Mouse (Mus musculus) gonadal fat pad, adult 2 months (tissue): ENCODE measurements around the gene Stmn1. TPM values are rescaled to one million over a fixed set of nuclear protein-coding genes. Genes with fewer than 3 reads are reported as not detected.
"Not testable (repeated sequence)": the region's sequence is repeated elsewhere in the genome, so short reads cannot be mapped to it uniquely, and the experiment has no call there.

Experiments used
- DNase-seq: peaks from one replicate; pipeline ENCODE4 v3.0.0-alpha.2; 2012; ENCODE audit warnings: low read depth
- polyA plus RNA-seq: library from polyadenylated mRNA; depleted of rRNA; stranded (reverse); fragments of >200 nt; gene quantifications from 2 replicates; pipeline ENCODE4 v1.2.3, GENCODE M21; 2012

Stmn1 gene
- polyA plus RNA-seq, 1 experiment: 3.5 TPM

- no peak for DNase-seq
Observed at GRCm38 (mm10) chr4:134485151-134485900, 17.2 kb downstream of the Stmn1 start.

DNA sequence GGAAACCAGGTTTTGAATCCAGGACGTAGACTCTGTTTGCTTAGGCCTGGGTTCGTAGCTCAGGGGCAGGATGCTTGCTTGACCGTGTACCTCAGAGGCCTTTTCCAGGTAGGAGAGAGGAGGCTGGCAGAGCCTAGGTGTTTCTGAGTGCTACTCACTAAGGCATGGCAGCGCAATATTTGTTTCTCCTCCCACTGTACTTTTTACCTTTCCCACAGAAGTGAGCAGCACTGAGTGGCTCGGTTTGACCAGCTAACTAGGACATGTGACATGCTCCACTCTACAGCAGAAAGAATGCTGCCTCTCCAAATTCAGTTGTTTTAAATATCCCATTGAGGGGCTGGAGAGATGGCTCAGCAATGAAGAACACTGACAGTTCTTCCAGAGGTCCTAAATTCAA is 20.1 kb downstream of the Stmn1 start:
- no peak for DNase-seq

- no peak for DNase-seq
Observed at GRCm38 (mm10) chr4:134489986-134490665, 22.0 kb downstream of the Stmn1 start.

DNA sequence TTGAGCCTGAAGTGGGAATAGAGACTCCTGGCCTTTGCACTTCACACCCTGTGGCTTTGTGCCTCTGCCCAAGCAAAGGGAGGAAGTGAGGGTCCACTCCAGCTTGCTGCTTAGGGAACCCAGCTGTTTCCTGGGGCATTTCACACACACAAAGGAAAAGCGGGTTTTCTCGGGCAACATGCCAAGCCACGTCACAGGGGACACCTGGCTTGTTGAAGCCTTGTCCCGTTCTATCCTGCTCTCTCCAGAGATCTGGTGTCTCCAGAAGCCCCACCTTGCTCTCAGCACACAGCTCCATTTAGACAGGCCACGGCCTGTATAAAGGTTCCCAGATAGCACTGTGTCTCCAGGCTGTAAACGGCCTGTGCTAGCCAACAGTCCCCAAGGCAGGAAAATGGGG is 23.6 kb downstream of the Stmn1 start:
- DNase-seq: no peak

DNA sequence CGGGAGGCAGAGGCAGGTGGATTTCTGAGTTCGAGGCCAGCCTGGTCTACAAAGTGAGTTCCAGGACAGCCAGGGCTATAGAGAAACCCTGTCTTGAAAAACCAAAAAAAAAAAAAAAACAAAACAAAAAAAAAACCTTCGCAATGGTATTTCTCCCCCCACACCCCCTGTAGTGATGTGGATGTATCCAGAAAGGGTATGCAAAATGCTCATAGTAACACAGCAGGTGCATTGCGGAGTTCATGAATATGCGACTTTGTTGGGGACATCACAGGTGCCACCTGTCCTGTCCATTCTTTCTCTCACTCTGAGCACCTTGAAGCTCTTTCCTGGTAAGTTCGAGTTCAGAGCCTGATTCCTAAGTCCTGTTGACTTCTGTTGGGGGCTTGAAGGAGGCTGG is 26.0 kb downstream of the Stmn1 start:
- DNase-seq: not testable (repeated sequence)

DNA sequence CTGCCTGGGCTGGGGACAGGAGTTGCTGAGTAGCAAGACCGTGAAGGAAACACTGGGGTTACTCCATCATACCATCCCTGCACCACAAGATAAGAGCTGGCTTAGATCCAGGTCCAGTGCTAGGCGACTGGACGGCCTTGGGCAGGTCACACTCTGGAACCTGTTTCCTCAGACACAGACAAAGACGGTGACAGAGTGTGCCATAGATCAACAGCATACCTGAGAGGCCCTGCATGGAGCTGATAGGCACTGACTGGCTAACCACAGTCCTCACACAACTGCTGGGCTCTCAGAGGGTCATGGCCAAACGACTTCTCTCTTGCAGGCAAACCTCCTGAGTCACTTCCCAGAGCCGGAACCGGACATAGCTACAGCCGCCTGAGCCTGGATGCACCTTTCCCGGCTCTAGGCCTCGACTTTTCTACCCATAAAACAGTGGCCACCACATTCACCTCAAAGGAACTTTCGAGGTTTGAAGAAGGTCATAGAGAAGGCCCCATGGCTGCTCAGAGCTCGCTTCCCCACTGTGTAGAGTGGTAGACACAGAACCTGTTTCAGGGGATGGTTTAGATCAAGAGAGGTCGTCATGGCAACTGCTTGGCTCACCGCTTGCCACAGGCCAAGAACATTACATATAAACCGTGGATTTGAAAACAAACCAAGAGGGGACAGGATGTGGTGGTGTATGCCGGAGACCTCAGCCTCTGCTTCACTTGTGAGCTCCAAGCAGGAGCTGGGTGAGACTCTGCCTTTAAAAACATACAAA is 26.8 kb downstream of the Stmn1 start:
- no peak for DNase-seq

GRCm38 (mm10) chr4:134495546-134495923 is 27.4 kb downstream of the Stmn1 start:
- DNase-seq: no peak

DNA sequence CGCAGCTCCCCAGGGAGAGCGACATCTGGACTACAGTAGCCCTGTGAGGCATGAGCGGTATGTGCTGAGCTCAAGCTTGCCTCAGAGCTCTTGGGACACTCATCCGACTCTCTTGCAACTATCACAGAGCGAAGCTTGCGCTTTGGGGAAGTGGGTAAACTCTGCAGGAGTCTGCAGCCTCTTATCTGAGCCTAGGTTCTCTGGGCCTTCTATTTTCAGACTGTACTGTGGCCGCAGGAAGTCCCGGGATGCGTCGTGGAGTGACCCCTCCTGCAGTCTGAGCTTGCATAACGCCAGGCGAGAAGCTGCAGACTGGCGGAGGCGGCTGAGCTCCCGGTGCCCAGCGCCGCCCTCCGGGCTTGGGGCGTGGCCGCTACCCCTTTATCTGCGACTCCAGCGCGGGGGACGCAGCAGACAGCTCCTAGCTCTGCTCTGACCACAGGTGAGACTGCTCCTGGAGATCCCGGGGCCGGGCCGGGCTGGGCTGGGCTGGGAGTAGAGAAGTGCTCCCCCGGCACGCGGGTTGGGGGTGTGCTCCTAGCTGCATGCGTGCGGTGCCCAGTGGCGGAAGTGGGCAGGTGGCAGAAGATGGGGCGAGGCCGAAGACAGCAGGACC is 28.6 kb downstream of the Stmn1 start, which contains the start of gene Paqr7:
Gene Paqr7, plus strand, starts transcription at position 103 of the 616 bp plus-strand sequence.
- no peak for DNase-seq

- DNase-seq: no peak
Observed at GRCm38 (mm10) chr4:134497223-134497622, 29.1 kb downstream of the Stmn1 start.

- no peak for DNase-seq
Observed at GRCm38 (mm10) chr4:134497986-134498731, 30.0 kb downstream of the Stmn1 start.

DNA sequence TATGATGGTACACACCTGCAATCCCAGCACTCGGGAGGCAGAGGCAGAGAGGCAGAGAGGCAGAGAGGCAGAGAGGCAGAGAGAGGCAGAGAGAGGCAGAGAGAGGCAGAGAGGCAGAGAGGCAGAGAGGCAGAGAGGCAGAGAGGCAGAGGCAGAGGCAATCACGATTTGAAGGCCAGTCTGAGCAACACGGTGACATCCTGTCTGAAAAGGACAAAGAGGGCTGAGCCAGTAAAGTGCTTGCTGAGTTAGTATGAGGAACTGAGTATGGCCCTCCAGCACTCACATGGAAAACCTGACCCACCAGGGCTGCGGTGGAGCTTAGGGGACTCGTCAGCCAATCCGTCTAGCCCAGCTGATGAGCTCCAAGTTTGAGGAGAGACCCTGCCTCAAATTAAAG is 30.9 kb downstream of the Stmn1 start:
- DNase-seq: not testable (repeated sequence)

DNA sequence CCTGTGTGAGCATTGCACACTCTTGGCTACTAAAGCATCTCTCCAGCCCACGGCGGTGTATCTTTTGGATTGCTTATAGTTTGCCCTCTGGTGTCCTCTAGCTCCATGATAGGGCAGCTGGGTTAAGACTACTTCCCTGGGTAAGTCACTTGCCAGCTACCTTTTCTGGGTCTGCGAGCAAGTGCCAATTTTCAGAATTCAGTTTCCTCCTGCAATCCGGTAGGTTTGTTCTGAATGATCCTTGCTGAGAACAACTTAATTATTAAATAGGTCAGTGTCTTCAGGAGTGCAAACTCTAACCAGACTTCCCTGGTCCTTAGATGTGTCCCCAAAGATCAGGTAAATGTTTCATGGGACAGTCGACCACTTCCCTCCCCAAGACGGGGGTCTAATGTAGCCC is 33.0 kb downstream of the Stmn1 start:
- DNase-seq: no peak

- DNase-seq: no peak
Observed at GRCm38 (mm10) chr4:134503686-134504357, 35.7 kb downstream of the Stmn1 start.

DNA sequence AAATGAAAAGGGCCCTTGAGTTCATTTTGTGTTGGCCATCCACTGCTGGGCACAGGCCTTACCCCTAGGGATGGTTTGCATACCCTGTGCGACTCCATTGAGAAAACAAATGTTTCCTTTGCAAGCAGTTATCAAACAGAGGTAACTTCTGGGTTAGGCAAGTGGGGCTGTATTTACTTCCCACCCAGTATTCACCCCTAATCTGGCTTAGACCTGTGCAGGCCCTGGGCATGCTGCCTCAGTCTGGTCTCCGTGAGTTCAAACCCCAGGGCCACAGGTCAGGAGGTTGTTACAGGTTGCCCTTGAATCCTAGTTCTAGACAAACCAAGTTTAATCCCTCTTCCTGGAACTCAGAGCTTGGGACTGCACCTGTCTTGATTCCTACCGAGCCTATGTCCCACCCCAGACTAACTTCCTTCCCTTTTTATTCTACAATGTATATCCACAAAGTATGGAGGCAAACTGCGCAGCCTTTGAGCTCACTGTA is 37.2 kb downstream of the Stmn1 start:
- no peak for DNase-seq

- DNase-seq: no peak
Observed at GRCm38 (mm10) chr4:134505966-134506594, 38.0 kb downstream of the Stmn1 start.

DNA sequence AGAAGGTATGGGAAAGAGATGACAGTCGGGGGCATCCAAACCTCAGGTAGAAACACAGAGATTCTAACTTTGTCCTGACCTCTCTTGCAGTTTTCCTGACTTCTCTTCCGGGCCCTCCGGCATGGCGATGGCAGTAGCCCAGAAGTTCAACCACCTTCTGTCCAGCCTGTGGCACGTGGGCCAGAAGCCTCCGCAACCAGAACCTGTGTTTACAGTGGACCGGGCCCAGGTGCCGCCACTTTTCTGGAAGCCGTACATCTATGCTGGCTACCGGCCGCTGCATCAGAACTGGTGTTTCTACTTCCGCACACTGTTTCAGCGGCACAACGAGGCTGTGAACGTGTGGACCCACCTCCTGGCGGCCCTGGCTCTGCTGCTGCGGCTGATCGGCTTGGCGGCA is 38.6 kb downstream of the Stmn1 start:
- no peak for DNase-seq

GRCm38 (mm10) chr4:134510396-134510795 is 42.3 kb downstream of the Stmn1 start:
- DNase-seq: no peak

DNA sequence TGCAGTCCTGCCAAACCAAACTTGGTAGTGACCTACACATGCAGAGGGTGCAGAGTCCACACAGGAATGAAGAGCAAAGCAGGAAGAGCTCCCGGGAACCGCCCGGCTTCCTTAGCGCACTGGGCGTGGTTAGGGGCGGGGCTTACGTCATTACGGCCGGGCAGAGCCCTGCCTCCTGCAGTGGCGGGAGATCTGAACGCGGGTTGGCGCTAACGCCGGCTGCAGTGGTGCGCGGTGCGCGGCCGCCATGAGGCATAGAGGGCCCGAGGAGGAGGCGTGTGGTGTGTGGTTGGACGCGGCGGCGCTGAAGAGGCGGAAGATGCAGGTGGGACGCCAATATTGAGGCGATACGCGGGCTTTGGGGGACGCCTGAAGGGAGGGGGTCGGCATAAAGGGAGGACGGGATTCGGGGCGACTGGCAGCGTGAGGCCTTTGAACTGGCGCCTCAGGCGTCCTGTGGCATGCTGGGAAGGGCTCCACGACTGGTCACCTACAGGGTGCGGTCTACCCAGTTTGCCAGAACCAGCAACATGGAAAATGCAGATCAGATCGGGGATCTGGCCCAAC is 42.8 kb downstream of the Stmn1 start, which contains the start of gene Aunip:
Gene Aunip, plus strand, starts transcription at position 155 of the 567 bp plus-strand sequence.
- no peak for DNase-seq

GRCm38 (mm10) chr4:134511730-134512129 is 43.6 kb downstream of the Stmn1 start:
- no peak for DNase-seq

DNA sequence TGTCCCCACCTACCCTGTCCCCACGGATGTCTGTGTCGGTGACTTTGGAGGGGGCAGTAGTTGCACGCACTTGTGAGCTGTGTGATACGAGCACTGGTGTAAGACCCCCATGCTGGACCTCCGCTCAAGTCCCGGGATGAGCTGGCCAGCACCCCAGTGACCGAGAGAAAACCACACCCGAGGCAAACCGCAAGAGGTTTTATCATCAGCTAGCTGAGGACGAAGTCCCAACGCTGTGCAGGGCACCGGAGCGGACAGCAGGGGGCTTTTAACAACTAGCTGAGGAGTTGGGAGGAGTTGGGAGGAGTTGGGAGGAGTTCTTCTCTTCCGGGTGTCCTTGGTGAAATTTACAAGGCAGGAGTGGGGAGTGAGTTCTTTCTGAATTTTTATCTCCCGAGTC is 44.7 kb downstream of the Stmn1 start:
- DNase-seq: no peak
